Mouse (Mus musculus): ENCODE measurements around the gene Hbq1b.

DNA sequence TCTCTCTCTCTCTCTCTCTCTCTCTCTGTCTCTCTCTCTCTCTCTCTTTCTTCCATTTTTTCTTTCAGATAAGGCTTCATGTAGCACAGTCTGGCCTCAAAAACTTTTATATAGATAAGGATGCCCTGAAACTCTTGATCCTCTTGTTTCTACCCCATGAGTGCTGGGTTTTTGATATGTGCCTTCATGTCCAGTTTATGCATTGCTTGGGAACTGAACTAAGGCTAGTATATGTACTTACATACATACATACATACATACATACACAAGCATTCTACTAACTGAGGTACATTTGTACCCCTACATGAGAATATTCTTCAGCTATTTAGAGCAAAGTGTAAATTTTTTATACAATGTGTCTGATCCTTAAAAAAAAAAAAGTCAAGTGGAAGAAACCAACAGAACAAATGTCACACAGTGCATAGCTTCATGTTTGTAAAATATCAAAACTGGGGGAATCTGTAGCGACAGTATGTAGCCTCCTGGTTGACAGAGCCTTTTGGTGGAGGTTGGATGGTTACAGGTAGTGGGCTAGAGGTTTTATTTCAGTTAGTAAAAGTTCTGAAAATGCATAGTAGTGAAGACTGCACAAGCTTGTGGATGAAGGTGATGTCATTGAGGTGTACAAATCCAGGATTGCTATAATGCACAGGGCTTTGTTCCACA is 11.2 kb downstream of the Hbq1b start:
- no peak for TF ChIP-seq POLR2A (IDR thresholded peaks at IDR 0.05; ENCODE audit: low read depth, low read length)
- TF ChIP-seq CTCF (IDR thresholded peaks at IDR 0.05; ENCODE audit: extremely low read depth, insufficient read depth, insufficient read length, insufficient replicate concordance), result no peak
